Mouse (Mus musculus): Measurements from ENCODE around the gene Cmya5.
"Not testable (repeated sequence)": the region's sequence is repeated elsewhere in the genome, so short reads cannot be mapped to it uniquely, and the experiment has no call there.

Gene Cmya5

GRCm38 (mm10) chr13:93117241-93117640 lies 27.3 kb downstream of the Cmya5 start:
- DNase-seq (ENCODE audit: low spot score): no peak

GRCm38 (mm10) chr13:93102340-93103090 lies 42.0 kb downstream of the Cmya5 start:
- no peak for DNase-seq (ENCODE audit: low spot score)

DNA sequence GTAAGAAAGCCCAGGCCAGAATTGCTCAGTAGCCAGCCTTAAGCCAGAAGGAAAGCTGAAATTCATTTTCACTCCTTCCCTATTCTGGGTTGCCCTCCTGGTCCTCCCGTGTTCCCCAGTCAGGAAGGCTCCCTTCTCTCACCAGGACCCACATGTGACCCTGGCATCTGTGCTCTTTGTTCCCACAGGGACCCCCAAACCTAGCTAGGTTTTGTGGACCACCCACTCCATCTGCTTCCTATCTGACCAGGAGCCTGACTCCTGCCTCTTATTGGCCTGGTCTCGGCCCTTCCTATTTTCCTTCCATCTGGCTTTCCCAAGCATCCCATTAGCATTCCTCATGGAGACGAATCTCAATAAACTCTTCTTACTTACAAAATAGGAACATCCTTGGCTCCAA lies 45.9 kb downstream of the Cmya5 start:
- DNase-seq (ENCODE audit: low spot score): no peak

DNA sequence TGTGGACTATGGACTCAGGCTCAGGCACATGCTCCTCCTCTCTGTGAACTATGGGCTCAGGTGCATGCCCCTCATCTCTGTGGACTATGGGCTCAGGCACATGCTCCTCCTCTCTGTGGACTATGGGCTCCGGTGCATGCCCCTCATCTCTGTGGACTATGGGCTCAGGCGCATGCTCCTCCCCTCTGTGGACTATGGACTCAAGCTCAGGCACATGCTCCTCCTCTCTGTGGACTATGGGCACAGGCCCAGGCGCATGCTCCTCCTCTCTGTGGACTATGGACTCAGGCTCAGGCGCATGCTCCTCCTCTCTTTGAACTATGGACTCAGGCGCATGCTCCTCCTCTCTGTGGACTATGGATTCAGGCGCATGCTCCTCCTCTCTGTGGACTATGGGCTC lies 47.9 kb downstream of the Cmya5 start:
- DNase-seq (ENCODE audit: low spot score): no peak

DNA sequence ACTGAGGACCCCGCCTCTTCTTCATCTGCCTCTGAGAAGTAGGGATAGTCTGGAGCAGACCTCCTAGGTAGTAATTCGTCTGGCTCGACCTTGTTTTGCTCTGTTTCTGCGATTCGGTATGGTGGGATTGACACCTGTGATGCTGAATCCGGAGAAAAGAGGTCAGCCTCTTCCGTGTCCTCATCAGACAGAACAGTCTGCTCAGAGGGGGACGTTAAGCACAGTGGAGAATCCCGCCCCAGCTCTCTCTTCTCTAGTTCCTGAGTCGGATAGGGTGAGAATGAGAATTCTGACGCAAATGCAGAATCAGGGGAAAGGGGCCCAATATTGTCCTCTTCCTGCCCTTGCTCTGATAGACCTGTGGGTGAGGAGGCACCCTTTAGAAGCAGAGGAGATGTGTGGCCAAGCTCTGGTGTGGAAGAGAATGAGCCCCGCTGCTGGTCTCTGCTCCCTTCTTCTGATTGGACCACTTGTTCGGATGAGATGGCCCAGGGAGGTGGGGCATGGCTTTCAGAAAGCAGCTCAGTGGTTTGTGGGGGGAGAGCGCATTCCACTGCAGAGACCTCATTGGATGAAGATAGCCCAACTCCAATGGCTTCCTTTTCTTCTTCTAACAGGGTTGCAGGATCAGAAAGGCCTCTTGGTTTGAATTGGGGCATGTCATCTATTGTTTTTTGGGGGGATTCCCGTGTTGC lies 49.3 kb downstream of the Cmya5 start:
- DNase-seq (ENCODE audit: low spot score): peak; percentile 20

DNA sequence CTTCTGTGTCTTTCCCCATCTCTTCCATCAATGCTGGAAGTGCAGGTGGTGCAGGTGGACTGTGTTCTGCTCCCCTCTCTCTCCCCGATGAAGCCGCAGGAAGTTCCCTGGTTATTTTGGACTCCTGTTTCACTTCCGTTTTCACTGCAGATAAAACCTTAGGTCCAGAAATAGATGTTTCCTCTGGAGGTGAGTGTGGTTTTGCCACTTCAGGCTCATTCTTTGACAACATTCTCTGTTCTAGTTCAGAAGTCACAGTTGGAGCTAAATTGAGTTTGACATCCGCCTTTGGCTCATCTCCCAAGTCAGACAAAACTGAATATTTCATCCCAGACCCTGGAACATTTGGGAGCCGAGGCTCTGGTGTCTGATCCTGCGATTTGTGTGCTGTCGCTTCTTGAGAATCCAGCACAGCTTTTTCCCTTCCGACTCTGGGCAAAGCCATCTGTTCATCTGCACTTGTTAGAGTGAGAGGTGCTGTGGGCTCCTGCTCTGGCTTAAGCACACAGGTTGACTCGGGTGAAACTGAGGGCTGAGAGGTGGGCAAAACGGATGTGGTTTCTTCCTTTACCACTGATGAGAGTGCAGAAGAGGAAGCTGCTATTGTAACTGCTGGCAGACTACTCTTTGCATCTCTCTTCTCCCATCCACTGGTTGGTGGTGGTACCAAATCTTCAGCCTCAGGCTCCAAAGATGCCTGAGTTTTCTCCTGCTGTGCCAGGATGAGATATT lies 50.2 kb downstream of the Cmya5 start:
- DNase-seq (ENCODE audit: low spot score): peak; percentile 68

DNA sequence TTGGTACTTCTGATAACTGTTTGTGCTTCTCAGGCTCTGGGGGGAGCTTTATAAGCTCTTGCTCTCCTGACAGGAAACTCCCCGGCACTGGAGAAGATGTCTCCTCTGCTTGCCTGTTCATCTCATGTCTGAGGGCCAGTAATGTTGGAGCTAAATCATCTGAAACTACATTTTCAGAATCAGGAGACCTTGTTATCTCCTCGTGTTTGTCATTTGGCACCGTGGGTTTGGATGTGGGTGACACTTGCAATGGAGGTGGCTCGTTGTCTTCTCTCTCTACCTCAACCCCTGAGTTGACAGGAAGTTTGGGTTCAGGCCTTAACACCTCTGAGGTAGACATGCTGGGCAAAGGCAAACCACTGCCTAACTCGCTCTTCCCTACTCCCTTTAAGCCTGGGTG lies 50.8 kb downstream of the Cmya5 start:
- peak; percentile 42 for DNase-seq (ENCODE audit: low spot score)

GRCm38 (mm10) chr13:93092916-93093429 lies 51.6 kb downstream of the Cmya5 start:
- no peak for DNase-seq (ENCODE audit: low spot score)

DNA sequence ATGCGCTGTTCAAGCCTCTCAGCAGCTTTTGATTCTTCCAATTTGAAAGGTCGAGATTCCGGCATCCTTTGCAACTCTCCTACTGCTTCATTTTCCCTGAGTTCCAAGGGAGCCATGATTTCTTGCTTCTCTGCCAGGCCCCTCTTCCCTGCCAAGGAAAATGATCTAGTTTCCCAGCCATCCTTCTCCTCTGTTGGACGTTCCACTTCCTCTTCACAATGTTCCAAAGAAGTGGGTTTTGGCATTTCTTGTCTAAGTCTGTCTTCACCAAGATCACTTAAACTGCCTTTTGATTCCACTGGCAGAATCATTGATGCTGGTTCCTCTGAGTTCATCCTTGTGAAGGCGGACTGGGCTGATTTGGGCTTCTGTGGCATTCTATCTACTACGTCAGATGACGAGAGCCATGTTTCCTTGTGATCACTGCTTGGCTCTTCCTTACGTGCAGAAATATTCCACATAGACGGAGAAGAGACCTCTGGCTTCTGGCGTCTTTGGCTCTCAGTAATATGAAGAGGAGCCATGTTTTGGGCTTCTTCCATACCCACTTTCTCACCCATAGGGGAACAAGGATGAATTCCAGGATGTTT lies 52.6 kb downstream of the Cmya5 start:
- no peak for DNase-seq (ENCODE audit: low spot score)

DNA sequence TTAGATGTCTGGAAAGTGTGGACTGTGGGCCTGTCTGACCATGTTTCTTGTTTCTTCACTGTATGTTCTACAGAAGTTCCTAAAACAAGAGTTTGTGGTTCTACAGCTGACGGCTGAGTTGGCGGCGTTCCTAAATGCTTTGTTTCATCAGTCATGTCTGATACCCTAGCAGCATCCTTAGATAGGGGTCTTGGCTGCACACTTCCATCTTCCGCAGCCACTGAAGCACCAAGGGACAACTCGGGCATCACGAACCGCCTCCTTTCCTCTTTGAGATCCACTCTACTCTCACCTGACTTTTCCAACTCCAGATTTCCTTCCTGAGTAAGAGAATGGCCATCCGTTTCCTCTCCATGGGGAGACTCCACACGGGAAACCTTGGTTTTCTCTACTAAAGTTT lies 53.3 kb downstream of the Cmya5 start:
- no peak for DNase-seq (ENCODE audit: low spot score)

GRCm38 (mm10) chr13:93089481-93089880 lies 55.0 kb downstream of the Cmya5 start:
- DNase-seq (ENCODE audit: low spot score): no peak

DNA sequence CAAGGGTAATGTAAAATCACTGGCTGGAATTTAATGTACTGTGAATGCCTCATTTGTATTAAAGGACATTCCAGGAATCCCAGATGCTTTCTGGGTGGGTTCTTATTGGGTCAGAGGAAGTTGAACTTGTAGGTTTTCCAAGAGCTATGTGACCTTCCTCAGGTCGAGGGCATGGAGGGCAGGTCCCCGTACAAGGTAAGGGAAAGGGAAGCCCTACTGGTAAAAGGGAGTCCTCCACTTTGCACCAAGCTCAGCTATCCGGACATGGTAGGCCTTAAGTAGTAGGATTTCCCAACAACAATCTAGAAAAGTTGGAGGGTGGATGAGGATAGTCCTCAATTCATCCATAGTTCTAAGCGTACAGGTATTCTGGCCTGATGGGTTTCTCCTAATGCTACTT lies 58.8 kb downstream of the Cmya5 start:
- no peak for DNase-seq (ENCODE audit: low spot score)

- not testable (repeated sequence) for DNase-seq (ENCODE audit: low spot score)
These were observed 62.2 kb downstream of the Cmya5 start for GRCm38 (mm10) chr13:93082324-93082723.

GRCm38 (mm10) chr13:93080859-93081258 lies 63.7 kb downstream of the Cmya5 start:
- DNase-seq (ENCODE audit: low spot score): no peak

DNA sequence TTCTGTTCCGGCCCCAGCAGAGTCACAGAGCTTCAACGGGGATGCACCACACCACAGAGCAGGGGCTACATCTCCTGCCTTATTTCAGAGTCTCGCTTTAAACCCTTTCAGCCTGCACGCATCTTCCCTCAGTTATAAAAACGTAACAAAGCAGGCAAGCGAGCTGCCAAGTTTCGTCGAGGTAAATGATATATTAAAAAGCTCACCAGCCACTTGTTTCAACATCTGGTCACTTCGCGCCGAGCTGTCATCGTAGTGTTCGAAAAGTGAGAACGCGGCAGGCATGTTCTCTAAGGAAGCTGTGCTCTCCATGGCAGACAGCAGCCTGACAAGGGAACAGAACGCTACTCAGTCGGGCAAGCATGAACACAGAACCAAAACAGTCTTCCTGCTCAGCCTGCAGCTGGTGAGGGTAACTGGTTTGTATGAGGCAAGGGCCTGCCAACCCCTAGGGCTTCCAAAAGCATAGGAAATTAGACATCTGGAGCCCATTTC lies 70.3 kb downstream of the Cmya5 start:
- no peak for DNase-seq (ENCODE audit: low spot score)

DNA sequence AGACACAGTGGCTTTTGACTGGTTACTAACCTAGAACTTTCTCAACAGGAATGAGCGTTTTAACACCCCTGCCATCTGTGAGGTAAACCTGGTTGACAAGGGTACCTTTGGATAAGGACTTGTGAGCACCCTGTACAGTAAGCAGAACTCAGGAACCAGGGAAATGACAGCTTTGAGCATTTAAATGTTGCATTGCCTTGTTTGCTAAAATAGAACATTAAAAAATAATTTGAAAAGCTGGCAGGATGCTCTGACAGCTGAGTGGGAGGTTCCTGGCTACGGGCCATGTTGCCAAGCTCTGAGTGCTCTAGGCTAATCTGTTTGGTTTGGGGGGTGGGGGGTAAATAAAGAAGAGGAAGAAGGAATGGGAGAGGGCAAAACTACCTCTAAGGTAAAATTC lies 70.9 kb downstream of the Cmya5 start:
- DNase-seq (ENCODE audit: low spot score): no peak

- DNase-seq (ENCODE audit: low spot score): peak; percentile 51
These were observed 71.6 kb downstream of the Cmya5 start for GRCm38 (mm10) chr13:93072871-93073411.

DNA sequence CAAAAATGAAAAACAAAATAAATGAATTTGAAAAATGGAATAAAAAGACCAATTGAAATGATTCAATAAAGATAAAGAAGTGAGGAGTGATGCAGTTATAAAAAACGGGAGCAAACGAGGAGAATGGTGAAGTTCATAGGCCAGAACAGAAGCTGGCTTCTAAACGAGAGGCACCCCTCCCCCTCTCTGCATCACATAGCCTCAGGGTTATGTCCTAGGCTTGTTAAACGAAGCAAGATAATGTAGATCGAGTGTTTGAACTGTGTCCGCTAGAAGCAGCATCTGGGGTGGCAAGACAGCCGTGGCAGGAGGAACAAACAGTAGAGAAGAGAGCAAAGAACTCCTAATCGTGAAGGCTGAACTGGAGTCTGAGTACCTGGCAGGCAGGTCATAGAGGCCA lies 74.1 kb downstream of the Cmya5 start:
- DNase-seq (ENCODE audit: low spot score): no peak

- DNase-seq (ENCODE audit: low spot score): no peak
These were observed 75.0 kb downstream of the Cmya5 start for GRCm38 (mm10) chr13:93069481-93069880.

- DNase-seq (ENCODE audit: low spot score): no peak
These were observed 76.2 kb downstream of the Cmya5 start for GRCm38 (mm10) chr13:93068353-93068752.

DNA sequence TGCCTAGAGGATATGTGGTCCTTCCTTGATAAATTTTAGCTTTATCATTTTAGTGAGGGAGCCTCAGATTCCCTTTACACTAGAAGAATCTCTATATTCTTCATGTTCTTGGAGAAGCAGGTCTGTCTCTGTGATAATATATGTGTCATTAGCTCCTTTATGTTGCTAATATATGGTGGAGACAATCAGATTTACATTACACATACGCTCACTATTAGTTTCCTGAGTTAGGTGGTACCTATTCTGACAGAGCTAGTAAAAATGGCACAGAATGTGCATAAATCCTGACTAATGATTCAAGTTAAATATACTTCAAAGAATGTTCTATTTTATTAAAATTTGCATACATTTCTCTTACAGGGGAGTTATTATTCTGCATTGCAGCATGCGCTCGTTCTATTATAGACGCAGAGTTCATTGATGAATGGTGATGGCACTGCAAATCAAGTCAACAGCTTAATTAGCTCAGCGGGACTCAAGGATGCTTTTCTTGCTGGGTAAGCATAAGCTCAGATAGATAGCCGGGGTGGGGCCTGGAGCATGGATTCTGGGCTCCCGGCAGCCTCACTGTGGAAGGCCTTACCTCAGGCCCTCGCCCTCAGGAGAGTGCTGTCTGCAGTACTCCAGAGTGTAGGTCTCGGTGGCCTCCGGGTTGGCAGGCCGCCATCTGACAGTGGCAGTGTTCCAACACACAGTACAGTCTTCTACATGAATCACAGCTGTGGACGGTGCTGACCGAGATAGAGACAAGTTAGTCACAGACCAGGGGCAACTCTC lies 81.5 kb downstream of the Cmya5 start:
- DNase-seq (ENCODE audit: low spot score): no peak
